8 mouse cellular contexts compared by ENCODE assay signal in the genomic region with DNA sequence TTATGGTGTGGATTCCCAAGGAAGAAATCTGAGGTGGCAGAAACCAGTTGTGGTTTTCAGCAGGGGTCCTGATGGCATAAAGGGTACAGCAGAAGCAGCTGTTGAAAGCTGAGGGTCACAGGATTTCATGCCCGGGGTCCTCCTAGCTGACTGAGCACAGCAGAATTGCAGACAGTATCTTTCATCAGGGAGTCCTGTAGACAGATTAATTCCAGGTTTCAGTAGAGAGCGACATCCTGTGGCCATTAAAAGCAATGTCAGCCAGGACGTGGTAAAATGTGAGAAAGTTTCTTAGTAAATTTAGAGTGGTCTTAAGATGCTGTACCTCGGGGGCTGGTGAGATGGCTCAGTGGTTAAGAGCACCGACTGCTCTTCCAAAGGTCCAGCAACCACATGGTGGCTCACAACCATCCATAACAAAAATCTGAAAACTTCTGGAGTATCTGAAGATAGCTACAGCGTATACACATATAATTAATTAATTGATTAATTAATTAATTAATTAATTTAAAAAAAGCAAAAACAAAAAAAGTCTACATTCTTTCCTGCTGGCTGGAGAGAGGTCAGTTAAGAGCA. TPM values are rescaled to one million over a fixed set of nuclear protein-coding genes. Genes with fewer than 3 reads are reported as not detected.
DNase-seq lines count a peak whose midpoint lies in the region; ATAC-seq and TF ChIP-seq lines count a peak whose summit lies in the region.

No protein-coding gene starts in this region.

- no peaks in the 10 kb centered on the region for H3K27me3 ChIP-seq in heart, postnatal 0 days (ENCODE audit: control insufficient read depth, insufficient read depth, low read length)
- H3K27me3 ChIP-seq in neural tube, embryonic 11.5 days (ENCODE audit: control insufficient read depth, insufficient read depth, low read length): no peaks in the 10 kb centered on the region

- H3K4me2 ChIP-seq in heart, postnatal 0 days (ENCODE audit: low read depth, low read length): no peak overlapping the region
- H3K4me2 ChIP-seq in neural tube, embryonic 11.5 days (ENCODE audit: low read depth): no peak overlapping the region

- peak; percentile 36 for ATAC-seq in heart, postnatal 0 days (ENCODE audit: insufficient read depth, low read depth)
- ATAC-seq in neural tube, embryonic 11.5 days (ENCODE audit: insufficient read depth, low FRiP score, low TSS enrichment): no peak; the same call in 1 of the 2 replicates

- peak; percentile 20 for DNase-seq in cerebellum, adult 8-10 months
- DNase-seq in cerebellum, adult 9-10 months: no peak
- peak; percentile 40 for DNase-seq in 3134 (ENCODE audit: extremely low read depth, insufficient read length, low spot score)
- peak; percentile 49 for DNase-seq in c-Kit-positive CD71-positive TER-119-negative erythroid progenitor cells, embryonic 14.5 days (ENCODE audit: low read depth)
- peak; percentile 66 for DNase-seq in heart, postnatal 0 days (ENCODE audit: low spot score)
- peak; percentile 62 to 65 for DNase-seq in left cerebral cortex, postnatal 25 days (ENCODE audit: low spot score in 2 of 2)
- DNase-seq in neural tube, embryonic 11.5 days (ENCODE audit: low spot score): peak; percentile 55
- DNase-seq in urinary bladder, postnatal 10 days (ENCODE audit: low spot score): no peak

- H3K4me3 ChIP-seq in heart, postnatal 0 days (ENCODE audit: low read depth, low read length): no peak overlapping the region
- no peak overlapping the region for H3K4me3 ChIP-seq in neural tube, embryonic 11.5 days (ENCODE audit: low read depth, low read length)

- TF ChIP-seq CTCF in heart, postnatal 0 days (IDR thresholded peaks at IDR 0.05; ENCODE audit: low read depth): peak; percentile 88

- H3K9ac ChIP-seq in heart, postnatal 0 days (replicated peaks; ENCODE audit: low read depth, low read length): no peak overlapping the region
- H3K9ac ChIP-seq in neural tube, embryonic 11.5 days (ENCODE audit: low read length): no peak overlapping the region

- H3K27ac ChIP-seq in heart, postnatal 0 days (ENCODE audit: low read depth): no peak overlapping the region
- H3K27ac ChIP-seq in neural tube, embryonic 11.5 days (ENCODE audit: low read depth, low read length): no peak overlapping the region

- no peaks in the 10 kb centered on the region for H3K9me3 ChIP-seq in heart, postnatal 0 days (replicated peaks; ENCODE audit: control insufficient read depth, low read length)
- no peaks in the 10 kb centered on the region for H3K9me3 ChIP-seq in neural tube, embryonic 11.5 days (ENCODE audit: control insufficient read depth, low read length)

- intact Hi-C loops in left cerebral cortex, postnatal 25 days (cut with DNase I): loop anchor here (2.0 to 5.0 kb wide), 4 partner anchors 124 to 342 kb away; a partner anchor contains a TSS

- no peaks in the 10 kb centered on the region for H3K4me1 ChIP-seq in heart, postnatal 0 days (ENCODE audit: control insufficient read depth, insufficient read depth)
- H3K4me1 ChIP-seq in neural tube, embryonic 11.5 days (ENCODE audit: control insufficient read depth, insufficient read depth, low read length): no peaks in the 10 kb centered on the region

- H3K36me3 ChIP-seq in heart, postnatal 0 days (replicated peaks; ENCODE audit: control insufficient read depth, insufficient read depth, low read length): no peaks in the 10 kb centered on the region
- no peaks in the 10 kb centered on the region for H3K36me3 ChIP-seq in neural tube, embryonic 11.5 days (ENCODE audit: control insufficient read depth, insufficient read depth, low read length)

- WGBS in heart, postnatal 0 days: 20% methylated on average over 6 of the region's 6 CpGs
- WGBS in neural tube, embryonic 11.5 days: 28% methylated on average over 6 of the region's 6 CpGs

- no peak for TF ChIP-seq EP300 in heart, postnatal 0 days (IDR thresholded peaks at IDR 0.05; ENCODE audit: low read depth)

RNA-seq across cellular contexts. Expression of a gene that starts 14.0 kb away (rescaled TPM):
- total RNA-seq in heart, postnatal 0 days (2014; rRNA removed; ENCODE audit: low replicate concordance): not detected in 2 replicates
- polyA plus RNA-seq in heart, postnatal 0 days (2015; fragmentation: Nextera tagmentation; extraction: Ambion mirVana): 0.04 TPM in 2 replicates
- under 1 TPM; 0.25 to 0.34 TPM for total RNA-seq in left cerebral cortex, postnatal 25 days (2021)
- 0.25 TPM in 1 of 2 replicates, not detected in the other for polyA plus RNA-seq in neural tube, embryonic 11.5 days (2014; fragmentation: Nextera tagmentation; extraction: Ambion mirVana)

RNA-seq across cellular contexts. Expression of a gene that starts 42.8 kb away (rescaled TPM):
- total RNA-seq in heart, postnatal 0 days (2014; rRNA removed; ENCODE audit: low replicate concordance): 47.5 and 51.1 TPM in 2 replicates
- 56.4 and 58.6 TPM in 2 replicates for polyA plus RNA-seq in heart, postnatal 0 days (2015; fragmentation: Nextera tagmentation; extraction: Ambion mirVana)
- total RNA-seq in left cerebral cortex, postnatal 25 days (2021): 10 to 100 TPM; 54.5 to 55.3 TPM
- polyA plus RNA-seq in neural tube, embryonic 11.5 days (2014; fragmentation: Nextera tagmentation; extraction: Ambion mirVana): 119 and 120 TPM in 2 replicates

Comparison
In these comparisons a context has a peak if more than half of its experiments do, and no peak if none do; other contexts are left out.
1. DNase-seq: peak in cerebellum, adult 8-10 months (single experiment), 3134 (single experiment), c-Kit-positive CD71-positive TER-119-negative erythroid progenitor cells, embryonic 14.5 days (single experiment), heart, postnatal 0 days (single experiment), left cerebral cortex, postnatal 25 days (2 of 2) and neural tube, embryonic 11.5 days (single experiment); none in cerebellum, adult 9-10 months (single experiment) and urinary bladder, postnatal 10 days (single experiment).